Mouse (Mus musculus): Measurements from ENCODE around the gene Hoga1. TPM values are rescaled to one million over a fixed set of nuclear protein-coding genes. Genes with fewer than 3 reads are reported as not detected.

Gene Hoga1
- polyA plus RNA-seq, 1 experiment from 2014 or later = 0.44 TPM

DNA sequence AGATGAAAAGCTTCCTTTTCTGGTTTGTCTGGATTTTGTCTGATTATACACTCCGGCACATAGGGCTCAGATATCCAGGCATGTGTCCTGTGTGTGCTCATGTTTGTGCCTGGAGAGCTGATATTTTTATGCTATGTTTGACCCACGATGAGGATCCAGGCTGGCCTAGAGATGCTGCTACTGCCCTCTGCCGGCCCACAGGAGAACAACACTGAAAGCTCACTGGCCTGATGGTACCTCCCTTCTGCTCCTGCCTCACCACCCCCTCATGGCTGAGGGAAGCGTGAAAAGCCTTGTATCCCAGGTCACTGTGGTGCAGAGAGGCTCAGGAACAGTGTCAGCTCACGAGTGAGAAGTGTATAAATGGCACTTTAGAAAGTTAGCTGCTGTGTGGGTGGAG lies 19.3 kb upstream of the Hoga1 start:
- no peaks in the 10 kb centered on the region for H3K9me3 ChIP-seq
- H3K36me3 ChIP-seq = no peaks in the 10 kb centered on the region
- H3K9ac ChIP-seq = no peak overlapping the region
- no peaks in the 10 kb centered on the region for H3K27me3 ChIP-seq (replicated peaks)
- no peak; the same call in 1 of the 2 replicates for ATAC-seq (ENCODE audit: extremely low read depth, insufficient number of reproducible peaks, low FRiP score, low TSS enrichment)
- peaks cover 21% of the 10 kb centered on the region for H3K4me1 ChIP-seq
- 3% methylated on average over 5 of the region's 5 CpGs for WGBS
- H3K27ac ChIP-seq (replicated peaks) = no peak overlapping the region
- no peak overlapping the region for H3K4me3 ChIP-seq
- H3K4me2 ChIP-seq = no peak overlapping the region

DNA sequence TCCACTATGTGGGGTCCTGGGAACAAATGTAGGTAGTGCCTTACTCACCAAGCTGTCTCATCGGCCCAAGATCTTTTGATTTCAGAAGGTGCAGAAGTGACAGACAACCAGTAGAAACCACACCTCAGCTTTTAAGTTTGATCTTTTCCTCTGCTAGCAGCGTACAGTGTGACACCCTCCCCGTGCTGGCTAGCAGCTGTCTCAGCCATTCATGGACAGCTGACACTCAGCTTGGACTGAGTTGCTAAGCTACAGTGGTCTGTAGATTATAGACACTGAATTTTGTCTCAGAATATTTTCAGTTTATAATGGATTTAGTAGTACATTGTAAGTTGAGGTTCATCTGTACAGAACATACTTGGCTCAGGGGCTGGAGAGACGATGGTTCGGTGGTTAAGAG lies 14.3 kb upstream of the Hoga1 start:
- no peak overlapping the region for H3K4me3 ChIP-seq
- no peak overlapping the region for H3K27ac ChIP-seq (replicated peaks)
- peaks cover 27% of the 10 kb centered on the region for H3K4me1 ChIP-seq
- no peaks in the 10 kb centered on the region for H3K9me3 ChIP-seq
- no peaks in the 10 kb centered on the region for H3K27me3 ChIP-seq (replicated peaks)
- no peak overlapping the region for H3K4me2 ChIP-seq
- ATAC-seq (ENCODE audit: extremely low read depth, insufficient number of reproducible peaks, low FRiP score, low TSS enrichment) = no peak
- H3K9ac ChIP-seq = no peak overlapping the region
- peaks cover 27% of the 10 kb centered on the region for H3K36me3 ChIP-seq
- 75% methylated on average over 5 of the region's 5 CpGs for WGBS

DNA sequence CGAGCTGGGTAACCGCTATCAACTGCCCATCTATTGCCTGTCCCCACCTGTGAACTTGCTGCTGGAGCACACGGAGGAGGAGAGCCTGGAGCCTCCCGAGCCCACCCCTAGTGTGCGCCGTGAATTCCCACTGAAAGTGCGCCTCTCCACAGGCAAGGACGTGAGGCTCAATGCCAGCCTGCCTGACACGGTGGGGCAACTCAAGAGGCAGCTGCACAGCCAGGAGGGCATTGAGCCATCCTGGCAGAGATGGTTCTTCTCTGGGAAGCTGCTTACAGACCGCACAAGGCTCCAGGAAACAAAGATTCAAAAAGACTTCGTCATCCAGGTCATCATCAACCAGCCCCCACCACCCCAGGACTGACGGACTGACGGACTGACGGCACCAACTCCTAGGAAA lies 11.8 kb upstream of the Hoga1 start:
- peaks cover 27% of the 10 kb centered on the region for H3K36me3 ChIP-seq
- H3K27me3 ChIP-seq (replicated peaks) = peaks cover 2% of the 10 kb centered on the region; the same call in 1 of the 2 replicates
- H3K4me1 ChIP-seq = peaks cover 24% of the 10 kb centered on the region
- 0 out of 2 replicates have a peak overlapping the region, but pooled peaks have one; percentile 4 for H3K27ac ChIP-seq (replicated peaks)
- H3K9me3 ChIP-seq = no peaks in the 10 kb centered on the region
- 75% methylated on average over 14 of the region's 14 CpGs for WGBS
- no peak overlapping the region for H3K4me3 ChIP-seq
- no peak overlapping the region for H3K4me2 ChIP-seq
- no peak for ATAC-seq (ENCODE audit: extremely low read depth, insufficient number of reproducible peaks, low FRiP score, low TSS enrichment)
- no peak overlapping the region for H3K9ac ChIP-seq

DNA sequence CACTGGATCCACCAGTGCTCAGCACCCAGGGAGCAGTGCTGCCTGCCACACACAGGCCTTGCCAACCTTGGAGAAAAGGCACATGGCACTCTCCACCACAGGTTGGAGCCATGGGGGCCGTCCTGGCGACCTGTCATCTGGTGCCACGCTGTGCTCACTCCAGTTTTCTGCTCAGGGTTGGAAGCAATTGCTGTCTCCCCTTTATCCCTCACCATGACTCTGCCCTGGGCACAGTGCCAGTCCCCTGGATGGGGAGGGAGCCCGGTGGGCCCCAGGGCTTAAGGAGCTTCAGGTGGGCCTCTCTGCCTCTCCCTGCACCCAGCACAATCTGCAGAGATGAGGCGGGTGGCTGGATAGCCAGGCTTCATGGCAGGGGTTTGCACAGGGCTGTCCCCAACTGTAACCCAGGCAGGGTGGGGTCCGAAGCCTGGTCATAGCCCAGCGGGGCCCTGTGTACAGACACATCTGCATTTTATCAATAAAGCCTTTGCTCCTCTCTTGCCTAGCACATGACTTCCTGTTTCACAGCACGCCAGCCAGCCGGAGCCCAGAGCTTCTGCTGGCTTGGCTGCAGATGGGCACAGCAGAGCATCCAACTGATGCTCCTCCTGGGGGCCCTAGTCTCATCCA lies 11.1 kb upstream of the Hoga1 start:
- no peak for ATAC-seq (ENCODE audit: extremely low read depth, insufficient number of reproducible peaks, low FRiP score, low TSS enrichment)
- no peak overlapping the region for H3K4me3 ChIP-seq
- no peaks in the 10 kb centered on the region for H3K9me3 ChIP-seq
- H3K9ac ChIP-seq = no peak overlapping the region
- H3K27ac ChIP-seq (replicated peaks) = 0 out of 2 replicates have a peak overlapping the region, but pooled peaks have one; percentile 4
- H3K36me3 ChIP-seq = peaks cover 27% of the 10 kb centered on the region
- H3K4me1 ChIP-seq = peaks cover 24% of the 10 kb centered on the region
- WGBS = 64% methylated on average over 9 of the region's 9 CpGs
- H3K4me2 ChIP-seq = no peak overlapping the region
- H3K27me3 ChIP-seq (replicated peaks) = peaks cover 7% of the 10 kb centered on the region; the same call in 1 of the 2 replicates

DNA sequence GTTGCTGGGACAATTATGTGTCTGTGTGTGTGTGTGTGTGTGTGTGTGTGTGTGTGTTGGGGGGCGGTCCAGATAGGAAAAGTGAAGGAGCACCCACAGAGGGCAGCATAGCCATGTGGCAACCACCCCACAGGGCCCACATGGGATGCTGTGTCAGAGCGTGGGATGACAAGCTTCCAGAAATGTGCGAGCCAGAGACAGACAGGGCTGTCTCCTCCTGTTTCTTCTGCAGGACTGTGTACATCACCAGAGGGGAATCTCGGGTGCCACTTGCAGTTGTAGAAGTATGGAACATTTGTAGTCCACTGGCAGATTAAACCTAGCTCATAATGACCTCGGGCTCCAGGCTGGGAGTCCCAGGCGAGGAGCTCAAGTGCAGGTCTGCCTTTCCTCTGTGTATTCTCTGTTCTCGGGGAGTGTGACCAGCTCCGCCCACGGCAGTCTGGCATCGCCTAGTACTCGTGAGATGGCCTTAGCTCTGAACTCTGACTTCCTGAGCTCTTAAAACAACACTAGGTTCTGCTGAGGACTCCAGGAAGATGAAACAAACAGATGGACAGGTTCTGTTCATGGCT lies 10.4 kb upstream of the Hoga1 start:
- Histone ChIP-seq H3K4me1 (peaks cover 24% of the 10 kb centered on the region), H3K27me3 (replicated peaks) (peaks cover 14% of the 10 kb centered on the region), H3K9me3 (no peaks in the 10 kb centered on the region), H3K36me3 (peaks cover 27% of the 10 kb centered on the region), H3K4me3 (no peak overlapping the region), H3K4me2 (no peak overlapping the region), H3K27ac (replicated peaks) (0 out of 2 replicates have a peak overlapping the region, but pooled peaks have one; percentile 4), H3K9ac (no peak overlapping the region)
- 57% methylated on average over 11 of the region's 11 CpGs for WGBS
- no peak for ATAC-seq (ENCODE audit: extremely low read depth, insufficient number of reproducible peaks, low FRiP score, low TSS enrichment)

DNA sequence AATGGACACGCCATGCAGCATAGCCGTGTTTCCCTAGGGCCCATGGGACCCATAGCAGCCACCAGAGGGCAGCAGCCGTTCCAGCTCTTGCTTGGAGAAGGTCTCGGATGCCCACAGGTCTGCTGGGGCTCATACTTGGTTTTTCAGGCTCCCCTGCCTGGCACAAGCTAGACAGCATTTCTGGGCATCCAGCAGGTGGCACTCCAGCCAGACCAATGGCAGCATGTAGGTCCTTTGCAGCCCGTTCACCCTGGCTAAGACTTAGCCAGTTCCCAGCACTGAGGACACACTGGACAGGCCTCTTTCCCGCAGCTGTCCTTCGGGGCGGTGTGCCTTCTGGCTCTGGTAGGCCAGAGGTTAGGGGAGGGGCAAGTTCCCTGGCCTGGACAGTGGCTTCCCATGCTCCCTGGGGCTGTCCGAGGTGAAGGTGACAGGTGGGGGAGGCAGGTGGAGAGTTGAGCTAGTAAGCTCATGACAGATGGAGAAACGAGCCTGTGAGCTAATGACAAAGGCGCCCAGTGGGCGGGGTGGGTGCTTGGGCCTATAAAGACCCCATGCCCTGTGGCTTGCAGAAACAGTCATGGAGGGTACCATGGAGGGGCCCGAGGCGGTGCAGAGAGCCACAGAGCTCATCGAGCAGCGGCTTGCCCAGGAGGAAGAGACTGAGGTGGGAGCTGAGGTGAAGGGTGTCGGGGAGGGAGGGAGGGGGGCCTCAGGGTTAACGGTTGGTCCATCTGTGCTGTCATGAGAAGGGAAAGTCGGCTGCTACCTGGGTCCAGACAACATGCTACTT lies 9.8 kb upstream of the Hoga1 start, which contains the start of gene Ankrd2:
Ankrd2 (plus strand) TSS at position 545 of the 793 bp plus-strand sequence.
- H3K4me1 ChIP-seq = peaks cover 24% of the 10 kb centered on the region
- no peak within 1 kb of the TSS for H3K27ac ChIP-seq (replicated peaks)
- H3K27me3 ChIP-seq (replicated peaks) = peaks cover 21% of the 10 kb centered on the region
- H3K36me3 ChIP-seq = peaks cover 27% of the 10 kb centered on the region
- H3K4me3 ChIP-seq = no peak within 1 kb of the TSS
- H3K9me3 ChIP-seq = no peaks in the 10 kb centered on the region
- H3K4me2 ChIP-seq = no peak within 1 kb of the TSS
- WGBS = 62% methylated on average over 19 of the region's 19 CpGs
- 0 out of 2 replicates have a peak, but pooled peaks have one; percentile 34 for ATAC-seq (ENCODE audit: extremely low read depth, insufficient number of reproducible peaks, low FRiP score, low TSS enrichment)
- H3K9ac ChIP-seq = no peak within 1 kb of the TSS

DNA sequence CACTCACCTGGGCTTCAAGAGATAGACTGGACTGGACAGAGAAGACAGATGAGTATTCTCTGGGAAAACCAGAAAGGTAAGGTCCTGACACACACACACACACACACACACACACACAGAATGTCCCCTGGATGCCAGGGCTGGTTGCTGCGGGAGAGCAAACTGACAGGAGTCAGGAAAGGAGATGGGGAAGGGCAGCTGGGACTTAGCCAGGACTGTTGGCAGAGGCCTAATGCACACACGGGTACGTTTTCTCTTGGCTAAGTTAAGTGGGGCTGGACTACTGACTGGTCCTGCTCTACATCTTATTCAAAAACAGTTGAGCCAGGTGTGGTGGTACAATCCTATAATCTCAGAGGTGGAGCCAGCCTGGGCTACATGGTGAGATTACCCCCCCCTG lies 9.1 kb upstream of the Hoga1 start:
- 68% methylated on average over 3 of the region's 3 CpGs for WGBS
- Histone ChIP-seq H3K4me2 (no peak overlapping the region), H3K4me3 (no peak overlapping the region), H3K36me3 (peaks cover 27% of the 10 kb centered on the region), H3K27ac (replicated peaks) (no peak overlapping the region), H3K9ac (no peak overlapping the region), H3K4me1 (peaks cover 24% of the 10 kb centered on the region), H3K27me3 (replicated peaks) (peaks cover 24% of the 10 kb centered on the region), H3K9me3 (no peaks in the 10 kb centered on the region)
- ATAC-seq (ENCODE audit: extremely low read depth, insufficient number of reproducible peaks, low FRiP score, low TSS enrichment) = no peak

DNA sequence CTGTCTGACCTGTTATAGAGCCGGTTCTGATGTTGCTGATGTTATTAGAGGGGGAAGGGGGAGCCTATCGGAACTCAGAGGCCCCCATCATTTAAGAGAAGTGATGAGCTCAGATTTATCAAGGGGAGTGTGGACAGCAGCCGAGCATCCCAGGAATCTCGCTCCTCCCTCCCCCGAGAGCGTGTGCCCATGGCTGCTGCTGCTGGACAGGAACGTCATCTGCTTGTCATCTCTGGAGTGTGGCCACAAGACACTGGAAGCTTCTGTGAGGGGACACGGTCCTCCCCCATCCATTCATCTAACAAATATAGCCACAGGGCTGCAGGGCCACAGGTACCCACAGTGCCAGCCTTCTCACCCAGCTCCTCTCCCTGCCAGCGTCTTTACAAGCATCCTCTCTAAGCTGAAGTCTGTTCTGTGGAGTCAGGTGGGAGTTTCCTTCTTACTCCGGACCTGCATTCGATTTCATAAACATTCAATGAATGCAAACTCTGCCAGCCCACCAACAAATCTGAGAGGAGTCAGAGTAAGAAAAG lies 8.2 kb upstream of the Hoga1 start:
- no peak for ATAC-seq (ENCODE audit: extremely low read depth, insufficient number of reproducible peaks, low FRiP score, low TSS enrichment)
- 37% methylated on average over 11 of the region's 11 CpGs for WGBS
- Histone ChIP-seq H3K27ac (replicated peaks) (no peak overlapping the region), H3K4me2 (no peak overlapping the region), H3K4me3 (no peak overlapping the region), H3K9me3 (no peaks in the 10 kb centered on the region), H3K9ac (no peak overlapping the region), H3K27me3 (replicated peaks) (peaks cover 24% of the 10 kb centered on the region), H3K36me3 (peaks cover 22% of the 10 kb centered on the region), H3K4me1 (peaks cover 26% of the 10 kb centered on the region)

DNA sequence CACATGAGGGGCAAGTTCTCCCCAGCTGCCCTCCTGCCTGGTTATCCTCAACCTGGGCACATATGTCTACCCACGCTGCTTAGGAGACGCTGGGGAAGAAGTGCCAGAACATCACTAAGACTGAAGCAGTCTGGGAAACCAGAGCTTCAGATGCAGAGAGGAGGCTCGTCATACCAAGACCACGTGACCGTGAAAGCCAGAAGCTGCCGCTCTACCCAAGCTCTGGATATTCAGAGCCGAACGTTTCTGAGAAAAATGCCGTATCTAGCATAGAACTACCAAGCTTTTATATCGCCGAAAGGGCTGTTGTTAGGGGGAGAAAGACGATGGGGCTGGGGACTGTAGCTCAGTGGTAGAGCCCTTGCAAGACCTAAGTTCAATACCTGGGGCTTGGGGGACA lies 7.1 kb upstream of the Hoga1 start:
- H3K36me3 ChIP-seq = peaks cover 14% of the 10 kb centered on the region
- WGBS = 85% methylated on average over 12 of the region's 12 CpGs
- no peak overlapping the region for H3K4me3 ChIP-seq
- no peak overlapping the region for H3K9ac ChIP-seq
- no peak overlapping the region for H3K4me2 ChIP-seq
- H3K27ac ChIP-seq (replicated peaks) = no peak overlapping the region
- H3K27me3 ChIP-seq (replicated peaks) = peaks cover 24% of the 10 kb centered on the region
- H3K4me1 ChIP-seq = peaks cover 26% of the 10 kb centered on the region
- no peak for ATAC-seq (ENCODE audit: extremely low read depth, insufficient number of reproducible peaks, low FRiP score, low TSS enrichment)
- H3K9me3 ChIP-seq = no peaks in the 10 kb centered on the region

DNA sequence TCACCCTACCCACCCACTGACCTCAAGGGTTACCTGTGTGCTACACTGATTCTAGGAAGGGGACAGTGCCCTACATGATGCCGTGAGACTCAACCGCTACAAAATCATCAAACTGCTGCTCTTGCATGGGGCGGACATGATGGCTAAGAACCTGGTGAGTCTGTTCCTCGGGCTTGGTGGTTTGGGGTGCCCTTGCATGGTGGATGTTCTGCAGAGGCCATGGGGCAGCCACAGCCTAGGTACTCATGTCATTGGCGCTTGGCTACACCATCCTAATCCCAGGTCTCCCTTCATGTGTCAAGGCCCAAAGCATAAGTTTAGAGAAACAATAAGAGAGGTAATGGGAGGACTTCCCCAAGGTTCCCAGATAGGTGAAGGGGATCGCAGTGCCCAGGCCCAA lies 1.4 kb upstream of the Hoga1 start:
- H3K9me3 ChIP-seq = no peaks in the 10 kb centered on the region
- no peaks in the 10 kb centered on the region for H3K36me3 ChIP-seq
- ATAC-seq (ENCODE audit: extremely low read depth, insufficient number of reproducible peaks, low FRiP score, low TSS enrichment) = no peak
- H3K4me1 ChIP-seq = peaks cover 9% of the 10 kb centered on the region
- no peak overlapping the region for H3K27ac ChIP-seq (replicated peaks)
- peaks cover 20% of the 10 kb centered on the region for H3K27me3 ChIP-seq (replicated peaks)
- no peak overlapping the region for H3K4me3 ChIP-seq
- no peak overlapping the region for H3K4me2 ChIP-seq
- no peak overlapping the region for H3K9ac ChIP-seq
- 93% methylated on average over 6 of the region's 6 CpGs for WGBS

DNA sequence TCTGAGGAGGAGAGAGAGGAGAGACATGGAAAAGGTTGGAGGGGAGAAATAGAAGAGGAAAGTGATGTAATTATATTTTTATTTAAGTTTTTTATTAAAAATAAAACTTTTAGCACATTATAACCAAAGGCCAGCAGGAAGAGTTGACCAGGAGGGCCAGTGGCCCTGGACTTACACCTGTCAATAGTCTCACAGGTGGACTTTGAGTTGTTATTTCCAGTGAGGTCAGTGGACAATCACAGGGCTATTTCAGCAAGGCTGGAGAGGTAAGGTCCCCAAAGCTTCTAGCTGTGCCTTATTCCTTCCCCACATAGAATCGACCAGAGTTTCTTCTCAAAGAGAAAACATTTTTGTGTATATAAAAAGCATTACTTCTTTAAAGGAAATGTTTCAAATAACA lies 4.8 kb downstream of the Hoga1 start:
- no peak for ATAC-seq (ENCODE audit: extremely low read depth, insufficient number of reproducible peaks, low FRiP score, low TSS enrichment)
- H3K9me3 ChIP-seq = no peaks in the 10 kb centered on the region
- H3K27me3 ChIP-seq (replicated peaks) = no peaks in the 10 kb centered on the region
- peaks cover 7% of the 10 kb centered on the region for H3K4me1 ChIP-seq
- H3K9ac ChIP-seq = no peak overlapping the region
- no peaks in the 10 kb centered on the region for H3K36me3 ChIP-seq
- no peak overlapping the region for H3K4me2 ChIP-seq
- no peak overlapping the region for H3K4me3 ChIP-seq
- WGBS = 69% methylated on average over 1 of the region's 1 CpGs
- no peak overlapping the region for H3K27ac ChIP-seq (replicated peaks)
